Mouse (Mus musculus) c-Kit-positive CD71-negative TER-119-negative erythroid progenitor cells, embryonic 14.5 days (primary cell): ENCODE measurements at regions not wholly inside any gene's neighbourhood (a gene's known extent, or its start where the extent isn't known, plus 50 kb on each side); places are given as distances from the start of the nearest gene placed in this dataset.
"Not testable (repeated sequence)": the region's sequence is repeated elsewhere in the genome, so short reads cannot be mapped to it uniquely, and the experiment has no call there.

Experiments used
- DNase-seq: peaks from one replicate; pipeline ENCODE4 v3.0.0-alpha.2; 2013; ENCODE audit warnings: low read depth

GRCm38 (mm10) chr7:118320307-118320706, 76.8 kb upstream of the Smg1 start:
- DNase-seq, result no peak

GRCm38 (mm10) chr7:118318432-118319135, 75.1 kb upstream of the Smg1 start:
- DNase-seq, result no peak

GRCm38 (mm10) chr7:118314886-118315285, 71.4 kb upstream of the Smg1 start:
- not testable (repeated sequence) for DNase-seq

GRCm38 (mm10) chr7:118314228-118314658, 70.8 kb upstream of the Smg1 start:
- no peak for DNase-seq

- DNase-seq, result no peak
These were observed 70.3 kb upstream of the Smg1 start for GRCm38 (mm10) chr7:118313818-118314217.

GRCm38 (mm10) chr7:118309733-118310132, 66.3 kb upstream of the Smg1 start:
- no peak for DNase-seq

- DNase-seq, result no peak
These were observed 65.4 kb upstream of the Smg1 start for GRCm38 (mm10) chr7:118308882-118309281.

GRCm38 (mm10) chr7:118304812-118305211, 61.3 kb upstream of the Smg1 start:
- peak; percentile 71 for DNase-seq

- DNase-seq, result no peak
These were observed 60.9 kb upstream of the Smg1 start for GRCm38 (mm10) chr7:118304338-118304737.

GRCm38 (mm10) chr7:118303921-118304320, 60.5 kb upstream of the Smg1 start:
- no peak for DNase-seq

- DNase-seq, result no peak
These were observed 57.3 kb upstream of the Smg1 start for GRCm38 (mm10) chr7:118300678-118301342.

GRCm38 (mm10) chr7:118297613-118298012, 54.1 kb upstream of the Smg1 start:
- DNase-seq, result peak; percentile 43

- DNase-seq, result no peak
These were observed 53.5 kb upstream of the Smg1 start for GRCm38 (mm10) chr7:118296856-118297518.

GRCm38 (mm10) chr7:118295855-118296254, 52.4 kb upstream of the Smg1 start:
- DNase-seq, result no peak

- DNase-seq, result no peak
These were observed 51.8 kb upstream of the Smg1 start for GRCm38 (mm10) chr7:118295275-118295674.

- DNase-seq, result no peak
These were observed 51.2 kb upstream of the Smg1 start for GRCm38 (mm10) chr7:118294637-118295036.
